Mouse (Mus musculus) ovary, postnatal 14 days (tissue): ENCODE results near the gene Aanat.

Source experiments
- DNase-seq: peaks from one replicate; pipeline ENCODE4 v3.0.0; 2022; ENCODE audit warnings: low spot score

Gene Aanat

GRCm38 (mm10) chr11:116574982-116575381 lies 11.2 kb upstream of the Aanat start:
- no peak for DNase-seq

- DNase-seq, result no peak
These were observed 10.8 kb upstream of the Aanat start for GRCm38 (mm10) chr11:116575396-116575795.

- DNase-seq, result no peak
These were observed 7.0 kb upstream of the Aanat start for GRCm38 (mm10) chr11:116579280-116579679.

- no peak for DNase-seq
These were observed 6.1 kb upstream of the Aanat start for GRCm38 (mm10) chr11:116580031-116580652.

GRCm38 (mm10) chr11:116580711-116581375 lies 5.4 kb upstream of the Aanat start:
- DNase-seq, result peak; percentile 31

GRCm38 (mm10) chr11:116581376-116581814 lies 4.8 kb upstream of the Aanat start, which contains the start of gene Ube2o:
Gene Ube2o, minus strand, starts transcription at chr11:116581447.
- DNase-seq, result peak; percentile 80

- DNase-seq, result no peak
These were observed 550 bp upstream of the Aanat start for GRCm38 (mm10) chr11:116585682-116586081.

GRCm38 (mm10) chr11:116586801-116587631 lies 784 bp downstream of the Aanat start:
- peak; percentile 66 for DNase-seq

GRCm38 (mm10) chr11:116589020-116589531 lies 2.8 kb downstream of the Aanat start:
- no peak for DNase-seq

- DNase-seq, result no peak
These were observed 3.3 kb downstream of the Aanat start for GRCm38 (mm10) chr11:116589574-116589973.

- DNase-seq, result no peak
These were observed 5.4 kb downstream of the Aanat start for GRCm38 (mm10) chr11:116591621-116592020.

- peak; percentile 99 for DNase-seq
These were observed 6.2 kb downstream of the Aanat start for GRCm38 (mm10) chr11:116592428-116592827.

GRCm38 (mm10) chr11:116593345-116593744 lies 7.1 kb downstream of the Aanat start:
- no peak for DNase-seq

- no peak for DNase-seq
These were observed 10.5 kb downstream of the Aanat start for GRCm38 (mm10) chr11:116596766-116597165.

GRCm38 (mm10) chr11:116598193-116598592 lies 12.0 kb downstream of the Aanat start:
- no peak for DNase-seq

GRCm38 (mm10) chr11:116599230-116599629 lies 13.0 kb downstream of the Aanat start:
- DNase-seq, result no peak

GRCm38 (mm10) chr11:116601166-116601565 lies 14.9 kb downstream of the Aanat start:
- no peak for DNase-seq

- no peak for DNase-seq
These were observed 15.8 kb downstream of the Aanat start for GRCm38 (mm10) chr11:116602043-116602442.

- DNase-seq, result no peak
These were observed 17.1 kb downstream of the Aanat start for GRCm38 (mm10) chr11:116603339-116603738.

- DNase-seq, result no peak
These were observed 17.9 kb downstream of the Aanat start for GRCm38 (mm10) chr11:116604097-116604496.

GRCm38 (mm10) chr11:116607717-116608116 lies 21.5 kb downstream of the Aanat start:
- no peak for DNase-seq

GRCm38 (mm10) chr11:116609965-116610630 lies 23.9 kb downstream of the Aanat start:
- DNase-seq, result no peak
